Mouse (Mus musculus): Measurements from ENCODE around the gene Asb10.

GRCm38 (mm10) chr5:24497526-24497925 lies 43.3 kb downstream of the Asb10 start:
- TF ChIP-seq CTCF (IDR thresholded peaks at IDR 0.05) (no peak), EP300 (IDR thresholded peaks at IDR 0.05) (no peak)
